Mouse (Mus musculus): ENCODE results near the gene Fbxl17. TPM values are rescaled to one million over a fixed set of nuclear protein-coding genes. Genes with fewer than 3 reads are reported as not detected.

Gene Fbxl17
- polyA plus RNA-seq, 1 experiment from 2014 or later, result 11.1 TPM

GRCm38 (mm10) chr17:63270513-63270912 is 229.3 kb downstream of the Fbxl17 start:
- H3K27ac ChIP-seq, result no peak overlapping the region
- no peak for ATAC-seq (replicated peaks; ENCODE audit: insufficient number of reproducible peaks, insufficient read depth, low FRiP score, low read depth)
- H3K36me3 ChIP-seq, result no peaks in the 10 kb centered on the region
- 86% methylated on average over 5 of the region's 5 CpGs for WGBS
- no peak overlapping the region for H3K9ac ChIP-seq
- H3K27me3 ChIP-seq, result no peaks in the 10 kb centered on the region
- H3K4me1 ChIP-seq (replicated peaks), result peaks cover 11% of the 10 kb centered on the region
- H3K4me2 ChIP-seq, result no peak overlapping the region
- H3K4me3 ChIP-seq, result no peak overlapping the region
- H3K9me3 ChIP-seq (replicated peaks), result no peaks in the 10 kb centered on the region

GRCm38 (mm10) chr17:63262674-63263073 is 237.1 kb downstream of the Fbxl17 start:
- no peaks in the 10 kb centered on the region for H3K27me3 ChIP-seq
- H3K4me3 ChIP-seq, result no peak overlapping the region
- ATAC-seq (replicated peaks; ENCODE audit: insufficient number of reproducible peaks, insufficient read depth, low FRiP score, low read depth), result no peak
- H3K9ac ChIP-seq, result no peak overlapping the region
- no peak overlapping the region for H3K4me2 ChIP-seq
- H3K9me3 ChIP-seq (replicated peaks), result no peaks in the 10 kb centered on the region
- H3K27ac ChIP-seq, result no peak overlapping the region
- H3K36me3 ChIP-seq, result no peaks in the 10 kb centered on the region
- WGBS, result 91% methylated on average over 5 of the region's 5 CpGs
- H3K4me1 ChIP-seq (replicated peaks), result 0 out of 2 replicates have a peak, but pooled peaks cover under 1% of the 10 kb centered on the region

- H3K9ac ChIP-seq, result no peak overlapping the region
- H3K4me2 ChIP-seq, result no peak overlapping the region
- H3K9me3 ChIP-seq (replicated peaks), result no peaks in the 10 kb centered on the region
- no peaks in the 10 kb centered on the region for H3K27me3 ChIP-seq
- H3K4me3 ChIP-seq, result no peak overlapping the region
- ATAC-seq (replicated peaks; ENCODE audit: insufficient number of reproducible peaks, insufficient read depth, low FRiP score, low read depth), result no peak
- WGBS, result 74% methylated on average over 10 of the region's 10 CpGs
- no peaks in the 10 kb centered on the region for H3K4me1 ChIP-seq (replicated peaks)
- no peaks in the 10 kb centered on the region for H3K36me3 ChIP-seq
- H3K27ac ChIP-seq, result no peak overlapping the region
These were observed 238.2 kb downstream of the Fbxl17 start for GRCm38 (mm10) chr17:63261508-63262141.

- Histone ChIP-seq H3K36me3 (no peaks in the 10 kb centered on the region), H3K27ac (no peak overlapping the region), H3K4me3 (no peak overlapping the region), H3K4me1 (replicated peaks) (no peaks in the 10 kb centered on the region), H3K4me2 (no peak overlapping the region), H3K9me3 (replicated peaks) (no peaks in the 10 kb centered on the region), H3K27me3 (no peaks in the 10 kb centered on the region), H3K9ac (no peak overlapping the region)
- no peak for ATAC-seq (replicated peaks; ENCODE audit: insufficient number of reproducible peaks, insufficient read depth, low FRiP score, low read depth)
- 85% methylated on average over 3 of the region's 3 CpGs for WGBS
These were observed 240.7 kb downstream of the Fbxl17 start for GRCm38 (mm10) chr17:63259091-63259490.

GRCm38 (mm10) chr17:63246144-63246619 is 253.6 kb downstream of the Fbxl17 start:
- WGBS, result 70% methylated on average over 7 of the region's 7 CpGs
- H3K9ac ChIP-seq, result no peak overlapping the region
- no peak overlapping the region for H3K27ac ChIP-seq
- H3K36me3 ChIP-seq, result no peaks in the 10 kb centered on the region
- ATAC-seq (replicated peaks; ENCODE audit: insufficient number of reproducible peaks, insufficient read depth, low FRiP score, low read depth), result no peak
- no peak overlapping the region for H3K4me2 ChIP-seq
- no peaks in the 10 kb centered on the region for H3K9me3 ChIP-seq (replicated peaks)
- H3K27me3 ChIP-seq, result no peaks in the 10 kb centered on the region
- no peak overlapping the region for H3K4me3 ChIP-seq
- H3K4me1 ChIP-seq (replicated peaks), result no peaks in the 10 kb centered on the region

- no peak for ATAC-seq (replicated peaks; ENCODE audit: insufficient number of reproducible peaks, insufficient read depth, low FRiP score, low read depth)
- Histone ChIP-seq H3K9me3 (replicated peaks) (no peaks in the 10 kb centered on the region), H3K27me3 (no peaks in the 10 kb centered on the region), H3K4me1 (replicated peaks) (peaks cover 3% of the 10 kb centered on the region; the same call in 1 of the 2 replicates), H3K36me3 (no peaks in the 10 kb centered on the region), H3K27ac (no peak overlapping the region), H3K9ac (no peak overlapping the region), H3K4me2 (no peak overlapping the region), H3K4me3 (no peak overlapping the region)
- WGBS, result 91% methylated on average over 9 of the region's 9 CpGs
These were observed 254.3 kb downstream of the Fbxl17 start for GRCm38 (mm10) chr17:63245472-63245871.

GRCm38 (mm10) chr17:63242761-63243160 is 257.1 kb downstream of the Fbxl17 start:
- WGBS, result 88% methylated on average over 3 of the region's 3 CpGs
- Histone ChIP-seq H3K4me1 (replicated peaks) (peaks cover 9% of the 10 kb centered on the region), H3K4me2 (no peak overlapping the region), H3K9me3 (replicated peaks) (no peaks in the 10 kb centered on the region), H3K27ac (no peak overlapping the region), H3K27me3 (no peaks in the 10 kb centered on the region), H3K36me3 (no peaks in the 10 kb centered on the region), H3K4me3 (no peak overlapping the region), H3K9ac (no peak overlapping the region)
- ATAC-seq (replicated peaks; ENCODE audit: insufficient number of reproducible peaks, insufficient read depth, low FRiP score, low read depth), result no peak

GRCm38 (mm10) chr17:63240731-63241106 is 259.1 kb downstream of the Fbxl17 start:
- Histone ChIP-seq H3K36me3 (no peaks in the 10 kb centered on the region), H3K27me3 (no peaks in the 10 kb centered on the region), H3K4me3 (no peak overlapping the region), H3K9ac (no peak overlapping the region), H3K4me1 (replicated peaks) (peaks cover 9% of the 10 kb centered on the region), H3K4me2 (no peak overlapping the region), H3K9me3 (replicated peaks) (no peaks in the 10 kb centered on the region), H3K27ac (no peak overlapping the region)
- ATAC-seq (replicated peaks; ENCODE audit: insufficient number of reproducible peaks, insufficient read depth, low FRiP score, low read depth), result no peak
- 85% methylated on average over 5 of the region's 5 CpGs for WGBS

GRCm38 (mm10) chr17:63240021-63240730 is 259.6 kb downstream of the Fbxl17 start:
- WGBS, result 47% methylated on average over 9 of the region's 9 CpGs
- Histone ChIP-seq H3K27ac (0 out of 2 replicates have a peak overlapping the region, but pooled peaks have one; percentile 37), H3K4me3 (no peak overlapping the region), H3K9ac (no peak overlapping the region), H3K9me3 (replicated peaks) (no peaks in the 10 kb centered on the region), H3K36me3 (no peaks in the 10 kb centered on the region), H3K4me1 (replicated peaks) (peaks cover 9% of the 10 kb centered on the region), H3K27me3 (no peaks in the 10 kb centered on the region), H3K4me2 (no peak overlapping the region)
- ATAC-seq (replicated peaks; ENCODE audit: insufficient number of reproducible peaks, insufficient read depth, low FRiP score, low read depth), result no peak

GRCm38 (mm10) chr17:63236846-63237245 is 263.0 kb downstream of the Fbxl17 start:
- no peak overlapping the region for H3K4me3 ChIP-seq
- H3K9ac ChIP-seq, result no peak overlapping the region
- ATAC-seq (replicated peaks; ENCODE audit: insufficient number of reproducible peaks, insufficient read depth, low FRiP score, low read depth), result no peak
- H3K36me3 ChIP-seq, result no peaks in the 10 kb centered on the region
- peaks cover 9% of the 10 kb centered on the region for H3K4me1 ChIP-seq (replicated peaks)
- H3K27me3 ChIP-seq, result no peaks in the 10 kb centered on the region
- H3K27ac ChIP-seq, result no peak overlapping the region
- H3K9me3 ChIP-seq (replicated peaks), result no peaks in the 10 kb centered on the region
- no peak overlapping the region for H3K4me2 ChIP-seq

GRCm38 (mm10) chr17:63236221-63236620 is 263.6 kb downstream of the Fbxl17 start:
- H3K4me2 ChIP-seq, result no peak overlapping the region
- peaks cover 9% of the 10 kb centered on the region for H3K4me1 ChIP-seq (replicated peaks)
- ATAC-seq (replicated peaks; ENCODE audit: insufficient number of reproducible peaks, insufficient read depth, low FRiP score, low read depth), result no peak
- H3K27me3 ChIP-seq, result no peaks in the 10 kb centered on the region
- no peak overlapping the region for H3K27ac ChIP-seq
- 81% methylated on average over 8 of the region's 8 CpGs for WGBS
- H3K9ac ChIP-seq, result no peak overlapping the region
- no peaks in the 10 kb centered on the region for H3K9me3 ChIP-seq (replicated peaks)
- no peaks in the 10 kb centered on the region for H3K36me3 ChIP-seq
- no peak overlapping the region for H3K4me3 ChIP-seq

GRCm38 (mm10) chr17:63235821-63236220 is 264.0 kb downstream of the Fbxl17 start:
- WGBS, result 69% methylated on average over 3 of the region's 3 CpGs
- H3K27ac ChIP-seq, result no peak overlapping the region
- no peaks in the 10 kb centered on the region for H3K9me3 ChIP-seq (replicated peaks)
- H3K36me3 ChIP-seq, result no peaks in the 10 kb centered on the region
- H3K4me3 ChIP-seq, result no peak overlapping the region
- no peaks in the 10 kb centered on the region for H3K27me3 ChIP-seq
- no peak overlapping the region for H3K9ac ChIP-seq
- ATAC-seq (replicated peaks; ENCODE audit: insufficient number of reproducible peaks, insufficient read depth, low FRiP score, low read depth), result no peak
- H3K4me2 ChIP-seq, result no peak overlapping the region
- H3K4me1 ChIP-seq (replicated peaks), result peaks cover 9% of the 10 kb centered on the region
